Mouse (Mus musculus) liver, embryonic 15.5 days (tissue): Measurements from ENCODE around the gene Mast4. TPM values are rescaled to one million over a fixed set of nuclear protein-coding genes. Genes with fewer than 3 reads are reported as not detected.

Source experiments
- ATAC-seq: fragments of 200-750 bp; cut with Nextera tagmentation; 2 replicates; pipeline ENCODE4 v1.8.0; 2017; ENCODE audit warnings: moderate number of reproducible peaks, mild to moderate bottlenecking, moderate library complexity; ENCODE audit not compliant: insufficient read depth
- H3K27ac ChIP-seq: fragments of 300-500 bp; sonication (generic); replicated peaks from 2 replicates; pipeline ENCODE4 v1.5.1; 2015; ENCODE audit warnings: mild to moderate bottlenecking, inconsistent platforms
- H3K27me3 ChIP-seq: fragments of 300-500 bp; sonication (generic); 2 replicates; pipeline ENCODE4 v1.6.1; 2015; ENCODE audit warnings: mild to moderate bottlenecking, inconsistent platforms
- H3K36me3 ChIP-seq: fragments of 300-500 bp; sonication (generic); replicated peaks from 2 replicates; pipeline ENCODE4 v1.6.1; 2015; ENCODE audit warnings: moderate library complexity, mild to moderate bottlenecking, inconsistent platforms
- H3K4me1 ChIP-seq: fragments of 300-500 bp; sonication (generic); replicated peaks from 2 replicates; pipeline ENCODE4 v1.6.1; 2015; ENCODE audit warnings: inconsistent platforms
- H3K4me2 ChIP-seq: fragments of 300-500 bp; sonication (generic); 2 replicates; pipeline ENCODE4 v1.6.1; 2015; ENCODE audit warnings: moderate library complexity, mild to moderate bottlenecking, inconsistent platforms
- H3K4me3 ChIP-seq: fragments of 300-500 bp; sonication (generic); replicated peaks from 2 replicates; pipeline ENCODE4 v1.5.1; 2015; ENCODE audit warnings: mild to moderate bottlenecking, inconsistent platforms
- H3K9ac ChIP-seq: fragments of 300-500 bp; sonication (generic); 2 replicates; pipeline ENCODE4 v1.6.1; 2015; ENCODE audit warnings: moderate library complexity, mild to moderate bottlenecking, inconsistent platforms
- H3K9me3 ChIP-seq: fragments of 300-500 bp; sonication (generic); replicated peaks from 2 replicates; pipeline ENCODE4 v1.6.1; 2016; ENCODE audit warnings: inconsistent platforms
- WGBS: fragments of 180-500 bp; shearing (Covaris S2); methylation state at CpG from one replicate; pipeline ENCODE4 v1.1.7; 2015; ENCODE audit warnings: mixed read lengths; ENCODE audit not compliant: insufficient replicate concordance; 5-methylcytosine and 5-hydroxymethylcytosine counted together
- polyA plus RNA-seq: library from polyadenylated mRNA; unstranded; fragments of >200 nt; fragmentation: Nextera tagmentation; extraction: Ambion mirVana; gene quantifications from 2 replicates; pipeline ENCODE4 v1.2.1, GENCODE M21; 2015

Gene Mast4
- polyA plus RNA-seq, 1 experiment from 2014 or later: 2.1 TPM

- ATAC-seq: no peak
These were observed 224.4 kb downstream of the Mast4 start for GRCm38 (mm10) chr13:103109872-103110271.

GRCm38 (mm10) chr13:103107362-103107761, 226.9 kb downstream of the Mast4 start:
- H3K4me3 ChIP-seq: no peak overlapping the region
- no peaks in the 10 kb centered on the region for H3K27me3 ChIP-seq
- H3K9ac ChIP-seq: no peak overlapping the region
- H3K4me2 ChIP-seq: no peak overlapping the region
- no peaks in the 10 kb centered on the region for H3K36me3 ChIP-seq
- no peak for ATAC-seq
- H3K4me1 ChIP-seq: no peaks in the 10 kb centered on the region
- no peak overlapping the region for H3K27ac ChIP-seq
- H3K9me3 ChIP-seq: no peaks in the 10 kb centered on the region
- WGBS: 51% methylated on average over 5 of the region's 5 CpGs

More at GRCm38 (mm10) chr13:103109872-103110271, 224.4 kb downstream of the Mast4 start:
- no peak overlapping the region for H3K4me2 ChIP-seq
- no peaks in the 10 kb centered on the region for H3K36me3 ChIP-seq
- H3K4me3 ChIP-seq: no peak overlapping the region
- H3K9me3 ChIP-seq: no peaks in the 10 kb centered on the region
- 27% methylated on average over 10 of the region's 10 CpGs for WGBS
- H3K4me1 ChIP-seq: no peaks in the 10 kb centered on the region
- H3K27ac ChIP-seq: no peak overlapping the region
- H3K27me3 ChIP-seq: no peaks in the 10 kb centered on the region
- no peak overlapping the region for H3K9ac ChIP-seq

GRCm38 (mm10) chr13:103102598-103102997, 231.7 kb downstream of the Mast4 start:
- 61% methylated on average over 6 of the region's 6 CpGs for WGBS
- Histone ChIP-seq H3K4me2 (no peak overlapping the region), H3K4me3 (no peak overlapping the region), H3K4me1 (no peaks in the 10 kb centered on the region), H3K9ac (no peak overlapping the region), H3K36me3 (no peaks in the 10 kb centered on the region), H3K27ac (no peak overlapping the region), H3K9me3 (no peaks in the 10 kb centered on the region), H3K27me3 (peaks cover 11% of the 10 kb centered on the region)
- ATAC-seq: no peak

GRCm38 (mm10) chr13:103096346-103097150, 237.7 kb downstream of the Mast4 start:
- H3K27ac ChIP-seq: no peak overlapping the region
- H3K4me3 ChIP-seq: peak overlapping the region; percentile 30
- WGBS: 1% methylated on average over 28 of the region's 28 CpGs
- no peaks in the 10 kb centered on the region for H3K36me3 ChIP-seq
- ATAC-seq: no peak
- peaks cover 41% of the 10 kb centered on the region for H3K27me3 ChIP-seq
- H3K4me1 ChIP-seq: 0 out of 2 replicates have a peak, but pooled peaks cover 2% of the 10 kb centered on the region
- H3K9ac ChIP-seq: no peak overlapping the region
- H3K9me3 ChIP-seq: no peaks in the 10 kb centered on the region
- H3K4me2 ChIP-seq: peak overlapping the region; percentile 54

GRCm38 (mm10) chr13:103095491-103095890, 238.8 kb downstream of the Mast4 start:
- Histone ChIP-seq H3K4me1 (0 out of 2 replicates have a peak, but pooled peaks cover 2% of the 10 kb centered on the region), H3K4me2 (no peak overlapping the region), H3K27ac (no peak overlapping the region), H3K4me3 (no peak overlapping the region), H3K9ac (no peak overlapping the region), H3K27me3 (peaks cover 41% of the 10 kb centered on the region), H3K36me3 (no peaks in the 10 kb centered on the region), H3K9me3 (no peaks in the 10 kb centered on the region)
- WGBS: 16% methylated on average over 7 of the region's 7 CpGs
- no peak for ATAC-seq

- H3K9ac ChIP-seq: no peak overlapping the region
- ATAC-seq: no peak
- no peaks in the 10 kb centered on the region for H3K36me3 ChIP-seq
- H3K4me1 ChIP-seq: 0 out of 2 replicates have a peak, but pooled peaks cover 2% of the 10 kb centered on the region
- 46% methylated on average over 5 of the region's 5 CpGs for WGBS
- no peak overlapping the region for H3K4me3 ChIP-seq
- peaks cover 41% of the 10 kb centered on the region for H3K27me3 ChIP-seq
- H3K4me2 ChIP-seq: no peak overlapping the region
- H3K9me3 ChIP-seq: no peaks in the 10 kb centered on the region
- H3K27ac ChIP-seq: no peak overlapping the region
These were observed 239.7 kb downstream of the Mast4 start for GRCm38 (mm10) chr13:103094595-103094994.

GRCm38 (mm10) chr13:103093713-103094112, 240.6 kb downstream of the Mast4 start:
- H3K4me2 ChIP-seq: no peak overlapping the region
- ATAC-seq: no peak
- 33% methylated on average over 1 of the region's 1 CpGs for WGBS
- H3K27me3 ChIP-seq: peaks cover 41% of the 10 kb centered on the region
- H3K9me3 ChIP-seq: no peaks in the 10 kb centered on the region
- 0 out of 2 replicates have a peak, but pooled peaks cover 2% of the 10 kb centered on the region for H3K4me1 ChIP-seq
- no peaks in the 10 kb centered on the region for H3K36me3 ChIP-seq
- no peak overlapping the region for H3K27ac ChIP-seq
- no peak overlapping the region for H3K9ac ChIP-seq
- H3K4me3 ChIP-seq: no peak overlapping the region

GRCm38 (mm10) chr13:103085540-103086121, 248.7 kb downstream of the Mast4 start:
- Histone ChIP-seq H3K4me3 (no peak overlapping the region), H3K4me2 (no peak overlapping the region), H3K36me3 (no peaks in the 10 kb centered on the region), H3K9ac (no peak overlapping the region), H3K4me1 (no peaks in the 10 kb centered on the region), H3K27ac (no peak overlapping the region), H3K9me3 (no peaks in the 10 kb centered on the region), H3K27me3 (no peaks in the 10 kb centered on the region)
- WGBS: 67% methylated on average over 15 of the region's 15 CpGs
- ATAC-seq: no peak

- Histone ChIP-seq H3K9ac (no peak overlapping the region), H3K4me3 (no peak overlapping the region), H3K4me2 (no peak overlapping the region), H3K27me3 (no peaks in the 10 kb centered on the region), H3K36me3 (no peaks in the 10 kb centered on the region), H3K4me1 (no peaks in the 10 kb centered on the region), H3K27ac (no peak overlapping the region), H3K9me3 (no peaks in the 10 kb centered on the region)
- 75% methylated on average over 6 of the region's 6 CpGs for WGBS
- ATAC-seq: no peak
These were observed 251.4 kb downstream of the Mast4 start for GRCm38 (mm10) chr13:103082891-103083290.

GRCm38 (mm10) chr13:103079806-103080205, 254.5 kb downstream of the Mast4 start:
- H3K4me2 ChIP-seq: no peak overlapping the region
- ATAC-seq: no peak
- no peaks in the 10 kb centered on the region for H3K27me3 ChIP-seq
- H3K9me3 ChIP-seq: no peaks in the 10 kb centered on the region
- H3K9ac ChIP-seq: no peak overlapping the region
- WGBS: 65% methylated on average over 4 of the region's 4 CpGs
- no peak overlapping the region for H3K27ac ChIP-seq
- H3K36me3 ChIP-seq: no peaks in the 10 kb centered on the region
- H3K4me3 ChIP-seq: no peak overlapping the region
- no peaks in the 10 kb centered on the region for H3K4me1 ChIP-seq

GRCm38 (mm10) chr13:103078815-103079214, 255.5 kb downstream of the Mast4 start:
- Histone ChIP-seq H3K9ac (no peak overlapping the region), H3K36me3 (no peaks in the 10 kb centered on the region), H3K27ac (no peak overlapping the region), H3K27me3 (no peaks in the 10 kb centered on the region), H3K9me3 (no peaks in the 10 kb centered on the region), H3K4me2 (no peak overlapping the region), H3K4me3 (no peak overlapping the region), H3K4me1 (no peaks in the 10 kb centered on the region)
- ATAC-seq: no peak
- 79% methylated on average over 6 of the region's 6 CpGs for WGBS
